8 mouse cellular contexts compared by ENCODE assay signal in the genomic region with DNA sequence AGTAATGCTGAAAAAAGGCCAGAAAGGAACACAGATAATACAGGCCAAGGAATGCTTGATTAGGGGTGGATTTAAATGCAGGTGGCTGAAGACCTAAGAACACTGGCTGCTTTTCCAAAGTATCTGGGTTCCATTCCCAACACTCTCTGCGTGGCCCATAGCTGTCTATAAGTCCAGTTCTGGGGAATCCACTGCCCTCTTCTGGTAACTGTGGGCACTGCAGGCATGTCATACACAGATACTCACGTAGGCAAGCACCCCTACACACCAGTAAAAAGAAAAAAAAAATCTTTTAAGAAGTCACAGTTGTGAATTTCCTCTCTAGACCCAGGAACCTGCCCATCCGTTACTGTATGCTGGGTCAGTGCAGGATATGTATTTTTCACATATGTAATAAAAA.
A peak's percentile ranks its signal among the peaks of the same experiment; 100 is the strongest.
DNase-seq lines count a peak whose midpoint lies in the region.

No protein-coding gene starts in this region.

- intact Hi-C loops in gastrocnemius, postnatal 36 days (cut with DNase I): no loop called here

- DNase-seq in gastrocnemius, postnatal 10 days: peak; percentile 36
- DNase-seq in gastrocnemius, postnatal 36 days: no peak
- peak; percentile 43 for DNase-seq in urinary bladder, postnatal 14 days (ENCODE audit: low spot score)
- no peak for DNase-seq in urinary bladder, adult 2 months (ENCODE audit: low spot score)
- peak; percentile 34 to 57 for DNase-seq in cerebellum, postnatal 36 days
- DNase-seq in lung, adult 18-20 months: peak; percentile 34 to 35
- peak; percentile 56 to 82 for DNase-seq in spleen, postnatal 4 days (ENCODE audit: low spot score in 2 of 2)
- no peak for DNase-seq in Muller cell, postnatal 12 days (ENCODE audit: inconsistent ontology term)

Comparison
In these comparisons a context has a peak if more than half of its experiments do, and no peak if none do; other contexts are left out.
1. DNase-seq: peak in gastrocnemius, postnatal 10 days (single experiment), urinary bladder, postnatal 14 days (single experiment), cerebellum, postnatal 36 days (2 of 2), lung, adult 18-20 months (2 of 2) and spleen, postnatal 4 days (2 of 2); none in gastrocnemius, postnatal 36 days (0 of 2), urinary bladder, adult 2 months (single experiment) and Muller cell, postnatal 12 days (single experiment).